Mouse (Mus musculus): ENCODE data around the gene Wdr5b. TPM values are rescaled to one million over a fixed set of nuclear protein-coding genes. Genes with fewer than 3 reads are reported as not detected.
"Not testable (repeated sequence)": the region's sequence is repeated elsewhere in the genome, so short reads cannot be mapped to it uniquely, and the experiment has no call there.

Wdr5b gene
- total and polyA plus RNA-seq, 3 experiments, result 5.4 to 7.4 (median 5.9) TPM

- H3K4me1 ChIP-seq (ENCODE audit: control insufficient read depth in 1 of 2, insufficient read depth in 2 of 2); H3K9ac ChIP-seq (ENCODE audit: insufficient read depth, low read depth); H3K27me3 ChIP-seq (replicated peaks); H3K27ac ChIP-seq (ENCODE audit: insufficient read depth, low read depth); H3K9me3 ChIP-seq (replicated peaks; ENCODE audit: low read length); H3K4me3 ChIP-seq (replicated peaks in 1 of 3; ENCODE audit: low read depth in 2 of 3, low read length in 2 of 3, poor library complexity in 1 of 3); in situ Hi-C loops (cut with MboI; ENCODE audit: low pct_ligation_motif_present, low pct_unique_long_range_greater_than_20kb, low sequenced_read_pairs); H3K4me2 ChIP-seq (ENCODE audit: insufficient read depth, low read depth, poor library complexity, severe bottlenecking); DNase-seq (ENCODE audit: extremely low read depth); dilution Hi-C loops (cut with MboI; ENCODE audit: extremely low pct_ligation_motif_present, extremely low pct_unique_long_range_greater_than_20kb, low sequenced_read_pairs): not testable (repeated sequence)
- H3K36me3 ChIP-seq (replicated peaks in 1 of 2; ENCODE audit: control insufficient read depth in 1 of 2, insufficient read depth in 1 of 2, low read length in 1 of 2), result peaks cover 15 to 44% of the 10 kb centered on the region in 2 experiments
- H3K79me2 ChIP-seq (replicated peaks; ENCODE audit: control insufficient read depth, extremely low read depth, insufficient read depth, poor library complexity, severe bottlenecking), result peaks cover 47% of the 10 kb centered on the region
- TF ChIP-seq TBP (conservative IDR thresholded peaks at IDR 0.05; ENCODE audit: low read depth, low read length), result 0 out of 2 replicates have a peak, but pooled peaks have one; percentile 63
Measured at GRCm38 (mm10) chr16:35998852-35999251, 42.1 kb upstream of the Wdr5b start.

DNA sequence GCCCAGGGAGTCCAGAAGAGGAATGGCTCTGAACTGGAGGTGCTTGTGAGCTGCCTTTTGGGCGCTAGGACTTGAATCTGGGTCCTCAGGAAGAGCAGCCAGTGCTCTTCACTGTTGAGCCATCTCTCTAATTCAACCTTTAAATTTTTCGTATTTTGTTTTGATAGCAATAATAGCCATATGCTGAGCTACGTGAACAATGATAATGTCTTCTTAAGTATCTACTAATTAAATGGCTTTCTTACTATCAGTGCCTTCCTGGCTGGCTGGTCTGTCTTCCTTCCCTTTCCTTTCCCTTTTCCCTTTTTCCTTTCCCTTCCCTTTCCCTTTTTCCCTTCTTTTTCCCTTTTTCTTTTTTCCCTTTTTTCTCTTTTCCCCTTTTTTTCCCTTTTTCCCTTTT is 32.6 kb upstream of the Wdr5b start:
- H3K36me3 ChIP-seq (replicated peaks in 1 of 2; ENCODE audit: control insufficient read depth in 1 of 2, insufficient read depth in 1 of 2, low read length in 1 of 2), result peaks cover 21 to 72% of the 10 kb centered on the region in 2 experiments
- H3K27me3 ChIP-seq (replicated peaks), result no peaks in the 10 kb centered on the region
- H3K27ac ChIP-seq (ENCODE audit: insufficient read depth, low read depth), result no peak overlapping the region
- H3K79me2 ChIP-seq (replicated peaks; ENCODE audit: control insufficient read depth, extremely low read depth, insufficient read depth, poor library complexity, severe bottlenecking), result peaks cover 10% of the 10 kb centered on the region
- no peak overlapping the region for H3K9ac ChIP-seq (ENCODE audit: insufficient read depth, low read depth)
- dilution Hi-C loops (cut with MboI; ENCODE audit: extremely low pct_ligation_motif_present, extremely low pct_unique_long_range_greater_than_20kb, low sequenced_read_pairs) (no loop called here), in situ Hi-C loops (cut with MboI; ENCODE audit: low pct_ligation_motif_present, low pct_unique_long_range_greater_than_20kb, low sequenced_read_pairs) (no loop called here)
- TF ChIP-seq ZNF384 (IDR thresholded peaks at IDR 0.05; ENCODE audit: low read depth, low read length) (no peak), UBTF (IDR thresholded peaks at IDR 0.05; ENCODE audit: low read depth, low read length) (no peak), POLR2A (IDR thresholded peaks at IDR 0.05; ENCODE audit: low read depth, low read length) (no peak), RCOR1 (conservative IDR thresholded peaks at IDR 0.05; ENCODE audit: low read depth, low read length) (no peak), GABPA (IDR thresholded peaks at IDR 0.05; ENCODE audit: insufficient replicate concordance, low read depth, low read length) (no peak)
- H3K4me1 ChIP-seq (ENCODE audit: control insufficient read depth in 1 of 2, insufficient read depth in 2 of 2), result no peaks in the 10 kb centered on the region
- no peak for DNase-seq (ENCODE audit: extremely low read depth)
- H3K4me3 ChIP-seq (replicated peaks in 1 of 3; ENCODE audit: low read depth in 2 of 3, low read length in 2 of 3, poor library complexity in 1 of 3), result no peak overlapping the region
- no peaks in the 10 kb centered on the region for H3K9me3 ChIP-seq (replicated peaks; ENCODE audit: low read length)
- no peak overlapping the region for H3K4me2 ChIP-seq (ENCODE audit: insufficient read depth, low read depth, poor library complexity, severe bottlenecking)

DNA sequence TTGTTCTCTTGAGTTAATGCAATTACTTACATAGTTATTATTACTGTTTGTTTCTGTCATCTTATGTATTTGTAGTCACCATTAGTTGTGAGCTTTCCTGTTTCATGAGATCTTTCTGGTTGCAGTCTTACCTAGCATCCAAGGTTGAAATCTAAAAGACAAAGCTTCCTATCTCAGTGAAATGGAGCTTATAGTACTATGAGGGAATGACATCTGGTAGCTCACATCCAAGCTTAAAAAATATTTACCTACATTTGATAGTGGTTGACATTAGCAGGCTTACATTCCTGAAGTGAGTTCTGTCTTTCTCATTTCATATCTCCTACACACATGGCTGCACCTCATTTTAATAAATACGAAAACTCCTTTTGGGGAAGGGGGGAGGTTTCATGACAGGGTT is 24.7 kb upstream of the Wdr5b start:
- TF ChIP-seq MXI1 (IDR thresholded peaks at IDR 0.05; ENCODE audit: low read depth, low read length), result 0 out of 2 replicates have a peak, but pooled peaks have one; percentile 35
- TF ChIP-seq TCF12 (IDR thresholded peaks at IDR 0.05; ENCODE audit: low read depth, low read length), result 0 out of 2 replicates have a peak, but pooled peaks have one; percentile 12
- 0 out of 2 replicates have a peak, but pooled peaks have one; percentile 36 for TF ChIP-seq EP300 (IDR thresholded peaks at IDR 0.05; ENCODE audit: low read length)
- TF ChIP-seq ZC3H11A (IDR thresholded peaks at IDR 0.05; ENCODE audit: low read depth, low read length), result no peak
- peak; percentile 36; the same call in 1 of the 2 replicates for TF ChIP-seq MAX (IDR thresholded peaks at IDR 0.05; ENCODE audit: low read length)
- TF ChIP-seq MYC (IDR thresholded peaks at IDR 0.05; ENCODE audit: low read depth, low read length), result 0 out of 2 replicates have a peak, but pooled peaks have one; percentile 52
- TF ChIP-seq RCOR1 (conservative IDR thresholded peaks at IDR 0.05; ENCODE audit: low read depth, low read length), result 0 out of 2 replicates have a peak, but pooled peaks have one; percentile 54
- TF ChIP-seq IRF4 (IDR thresholded peaks at IDR 0.05; ENCODE audit: low read depth, low read length), result no peak
- TF ChIP-seq JUND (conservative IDR thresholded peaks at IDR 0.05; ENCODE audit: low read depth, low read length), result no peak
- no peak for TF ChIP-seq ZKSCAN1 (IDR thresholded peaks at IDR 0.05; ENCODE audit: borderline replicate concordance, low read depth, low read length)
- no peak for TF ChIP-seq TBP (conservative IDR thresholded peaks at IDR 0.05; ENCODE audit: low read depth, low read length)
- 0 out of 2 replicates have a peak, but pooled peaks have one; percentile 27 for TF ChIP-seq CHD2 (IDR thresholded peaks at IDR 0.05; ENCODE audit: low read length)
- no peak for TF ChIP-seq USF2 (conservative IDR thresholded peaks at IDR 0.05; ENCODE audit: low read depth, low read length)
- 0 out of 2 replicates have a peak, but pooled peaks have one; percentile 47 for TF ChIP-seq SIN3A (IDR thresholded peaks at IDR 0.05; ENCODE audit: low read length)
- TF ChIP-seq ELF1 (IDR thresholded peaks at IDR 0.05; ENCODE audit: low read depth, low read length), result no peak
- in situ Hi-C loops (cut with MboI; ENCODE audit: low pct_ligation_motif_present, low pct_unique_long_range_greater_than_20kb, low sequenced_read_pairs) (no loop called here), dilution Hi-C loops (cut with MboI; ENCODE audit: extremely low pct_ligation_motif_present, extremely low pct_unique_long_range_greater_than_20kb, low sequenced_read_pairs) (no loop called here)
- Histone ChIP-seq H3K79me2 (replicated peaks; ENCODE audit: control insufficient read depth, extremely low read depth, insufficient read depth, poor library complexity, severe bottlenecking) (0 out of 2 replicates have a peak, but pooled peaks cover 3% of the 10 kb centered on the region), H3K4me3 (replicated peaks in 1 of 3; ENCODE audit: low read depth in 2 of 3, low read length in 2 of 3, poor library complexity in 1 of 3) (no peak overlapping the region), H3K27me3 (replicated peaks) (no peaks in the 10 kb centered on the region), H3K4me2 (ENCODE audit: insufficient read depth, low read depth, poor library complexity, severe bottlenecking) (peak overlapping the region; percentile 98), H3K36me3 (replicated peaks in 1 of 2; ENCODE audit: control insufficient read depth in 1 of 2, insufficient read depth in 1 of 2, low read length in 1 of 2) (peaks cover 21 to 79% of the 10 kb centered on the region in 2 experiments), H3K9ac (ENCODE audit: insufficient read depth, low read depth) (peak overlapping the region; percentile 56; the same call in 1 of the 2 replicates), H3K9me3 (replicated peaks; ENCODE audit: low read length) (no peaks in the 10 kb centered on the region), H3K4me1 (ENCODE audit: control insufficient read depth in 1 of 2, insufficient read depth in 2 of 2) (peaks cover 0 to 19% of the 10 kb centered on the region in 2 experiments; a peak in 2 of 4 replicates), H3K27ac (ENCODE audit: insufficient read depth, low read depth) (no peak overlapping the region; the same call in 1 of the 2 replicates)
- no peak for DNase-seq (ENCODE audit: extremely low read depth)

Data from CH12.LX (cell line).